Mouse (Mus musculus): ENCODE results near the gene Prpf38b. TPM values are rescaled to one million over a fixed set of nuclear protein-coding genes. Genes with fewer than 3 reads are reported as not detected.
"Not testable (repeated sequence)": the region's sequence is repeated elsewhere in the genome, so short reads cannot be mapped to it uniquely, and the experiment has no call there.

The Prpf38b gene
- polyA plus RNA-seq, 1 experiment from 2014 or later, result 54.4 TPM

DNA sequence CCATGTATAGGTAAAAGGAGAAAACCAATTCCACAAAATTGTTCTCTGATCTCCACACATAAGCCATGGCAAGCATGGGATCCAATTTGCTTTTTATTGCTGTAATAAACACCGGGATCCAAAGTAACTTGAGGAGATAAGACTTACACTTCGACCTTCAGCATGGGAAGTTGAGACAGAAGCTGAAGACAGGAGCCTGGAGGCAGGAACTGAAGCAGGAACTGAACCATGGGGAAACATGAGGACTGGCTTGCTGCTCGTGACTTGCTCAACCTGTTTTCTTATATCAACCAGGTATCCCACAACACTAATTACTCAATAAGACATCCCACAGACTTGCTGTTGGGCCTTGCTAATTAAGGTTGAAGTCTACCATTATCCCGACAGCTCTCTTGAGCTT, 18.6 kb downstream of the Prpf38b start:
- H3K9me3 ChIP-seq, result no peaks in the 10 kb centered on the region
- ATAC-seq (ENCODE audit: low FRiP score, low read depth), result no peak
- 79% methylated on average over 4 of the region's 4 CpGs for WGBS
- no peak overlapping the region for H3K27ac ChIP-seq (replicated peaks)
- no peaks in the 10 kb centered on the region for H3K36me3 ChIP-seq
- no peak overlapping the region for H3K4me2 ChIP-seq
- no peak overlapping the region for H3K9ac ChIP-seq
- no peaks in the 10 kb centered on the region for H3K4me1 ChIP-seq (replicated peaks)
- H3K4me3 ChIP-seq, result no peak overlapping the region
- no peaks in the 10 kb centered on the region for H3K27me3 ChIP-seq

DNA sequence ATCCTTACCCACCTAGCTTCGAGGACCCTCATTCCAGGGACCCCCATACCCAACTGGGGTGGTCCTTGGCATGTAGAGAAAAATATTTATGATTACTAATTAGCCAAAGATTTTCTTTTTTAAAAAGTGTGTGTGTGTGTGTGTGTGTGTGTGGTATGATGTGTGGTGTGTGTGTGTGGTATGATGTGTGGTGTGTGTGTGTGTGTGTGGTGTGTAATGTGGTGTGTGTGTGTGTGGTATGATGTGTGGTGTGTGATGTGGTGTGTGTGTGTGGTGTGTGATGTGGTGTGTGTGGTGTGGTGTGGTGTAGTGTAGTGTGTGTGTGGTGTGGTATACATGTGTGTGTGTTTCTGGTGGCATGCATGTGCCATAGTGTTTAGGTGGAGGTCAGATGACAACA, 19.4 kb downstream of the Prpf38b start:
- Histone ChIP-seq H3K36me3 (no peaks in the 10 kb centered on the region), H3K9me3 (no peaks in the 10 kb centered on the region), H3K4me2 (no peak overlapping the region), H3K27me3 (no peaks in the 10 kb centered on the region), H3K4me3 (no peak overlapping the region), H3K27ac (replicated peaks) (no peak overlapping the region), H3K4me1 (replicated peaks) (no peaks in the 10 kb centered on the region), H3K9ac (no peak overlapping the region)
- WGBS, result 84% methylated on average over 1 of the region's 1 CpGs
- no peak for ATAC-seq (ENCODE audit: low FRiP score, low read depth)

DNA sequence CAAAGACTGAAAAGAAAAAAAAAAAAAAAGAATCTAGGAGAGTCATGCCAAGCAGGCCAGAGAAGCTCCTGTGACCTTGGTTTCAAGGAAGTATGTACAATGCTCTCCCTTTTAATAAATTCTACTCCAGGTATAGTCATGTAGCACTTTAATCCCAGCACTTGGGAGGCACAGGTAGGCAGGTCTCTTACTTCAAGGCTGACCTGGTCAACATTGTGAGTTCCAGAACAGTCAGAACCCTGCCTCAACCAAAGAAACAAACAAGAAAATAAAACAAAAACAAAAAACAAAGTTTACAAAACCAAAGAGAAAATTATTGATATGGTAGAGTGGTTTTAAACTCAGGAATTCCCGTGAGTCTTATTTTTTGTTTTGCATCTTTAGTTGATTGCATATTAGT, 21.6 kb downstream of the Prpf38b start, which contains the start of gene Fndc7:
Gene Fndc7 (minus strand): TSS at position 101 of the 400 bp plus-strand sequence.
- H3K4me2 ChIP-seq, result no peak within 1 kb of the TSS
- no peak for ATAC-seq (ENCODE audit: low FRiP score, low read depth)
- peaks cover 7% of the 10 kb centered on the region; the same call in 1 of the 2 replicates for H3K4me1 ChIP-seq (replicated peaks)
- H3K4me3 ChIP-seq, result no peak within 1 kb of the TSS
- no peaks in the 10 kb centered on the region for H3K36me3 ChIP-seq
- no peaks in the 10 kb centered on the region for H3K9me3 ChIP-seq
- 91% methylated on average over 1 of the region's 1 CpGs for WGBS
- H3K9ac ChIP-seq, result no peak within 1 kb of the TSS
- no peaks in the 10 kb centered on the region for H3K27me3 ChIP-seq
- H3K27ac ChIP-seq (replicated peaks), result no peak within 1 kb of the TSS

DNA sequence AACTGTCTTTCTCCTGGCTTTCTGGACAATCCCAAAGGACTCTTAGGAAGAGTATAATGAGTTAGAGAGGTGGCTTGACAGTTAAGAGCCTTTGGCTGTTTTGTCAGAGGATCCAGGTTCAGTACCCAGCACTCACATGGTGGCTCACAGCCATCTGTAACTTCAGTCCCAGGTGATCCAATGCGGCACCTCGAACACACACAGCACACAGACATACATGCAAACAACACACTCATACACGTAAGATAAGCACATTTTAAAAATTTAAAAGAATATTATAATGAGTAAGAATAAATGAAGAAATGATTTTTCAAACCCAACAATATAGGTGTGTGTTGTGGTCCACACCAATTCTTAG, 23.9 kb downstream of the Prpf38b start:
- no peak overlapping the region for H3K4me3 ChIP-seq
- no peaks in the 10 kb centered on the region for H3K9me3 ChIP-seq
- no peak overlapping the region for H3K9ac ChIP-seq
- H3K4me1 ChIP-seq (replicated peaks), result peaks cover 7% of the 10 kb centered on the region; the same call in 1 of the 2 replicates
- H3K27me3 ChIP-seq, result no peaks in the 10 kb centered on the region
- no peaks in the 10 kb centered on the region for H3K36me3 ChIP-seq
- no peak for ATAC-seq (ENCODE audit: low FRiP score, low read depth)
- 95% methylated on average over 3 of the region's 3 CpGs for WGBS
- H3K4me2 ChIP-seq, result no peak overlapping the region
- no peak overlapping the region for H3K27ac ChIP-seq (replicated peaks)

DNA sequence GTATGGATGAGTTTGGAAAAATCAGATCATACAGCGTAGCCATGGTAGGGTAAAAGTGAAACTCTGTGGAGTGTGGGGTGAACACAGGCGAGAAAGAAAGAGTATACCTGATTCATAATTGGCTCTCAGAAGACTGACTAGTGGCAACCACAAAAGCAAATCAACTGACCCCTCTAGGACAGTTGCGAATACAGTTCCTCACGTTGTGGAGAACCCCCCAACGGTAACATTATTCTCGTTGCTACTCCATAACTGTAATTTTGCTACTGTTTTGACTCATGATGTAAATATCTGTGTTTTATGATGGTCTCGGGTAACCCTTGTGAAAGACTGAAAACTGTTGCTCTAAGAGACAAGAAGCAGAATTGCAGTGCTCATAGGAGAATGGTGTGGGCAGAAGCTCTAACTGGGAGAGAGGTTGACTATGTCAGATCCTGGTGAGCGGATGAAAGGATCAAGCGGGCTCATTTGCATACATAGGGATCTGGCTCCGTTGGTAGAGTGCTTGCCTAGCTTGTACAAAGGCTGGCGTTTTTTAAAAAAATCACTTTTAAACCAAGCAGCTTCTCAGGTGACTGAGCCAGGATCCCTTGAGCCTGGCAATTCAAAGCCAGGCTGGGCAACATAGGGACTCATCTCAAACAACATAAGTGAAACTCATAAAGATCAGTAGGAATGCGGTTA, 24.5 kb downstream of the Prpf38b start:
- Histone ChIP-seq H3K4me3 (no peak overlapping the region), H3K4me2 (no peak overlapping the region), H3K9me3 (no peaks in the 10 kb centered on the region), H3K27me3 (no peaks in the 10 kb centered on the region), H3K36me3 (no peaks in the 10 kb centered on the region), H3K9ac (no peak overlapping the region), H3K27ac (replicated peaks) (no peak overlapping the region), H3K4me1 (replicated peaks) (peaks cover 7% of the 10 kb centered on the region; the same call in 1 of the 2 replicates)
- 57% methylated on average over 12 of the region's 12 CpGs for WGBS
- no peak for ATAC-seq (ENCODE audit: low FRiP score, low read depth)

DNA sequence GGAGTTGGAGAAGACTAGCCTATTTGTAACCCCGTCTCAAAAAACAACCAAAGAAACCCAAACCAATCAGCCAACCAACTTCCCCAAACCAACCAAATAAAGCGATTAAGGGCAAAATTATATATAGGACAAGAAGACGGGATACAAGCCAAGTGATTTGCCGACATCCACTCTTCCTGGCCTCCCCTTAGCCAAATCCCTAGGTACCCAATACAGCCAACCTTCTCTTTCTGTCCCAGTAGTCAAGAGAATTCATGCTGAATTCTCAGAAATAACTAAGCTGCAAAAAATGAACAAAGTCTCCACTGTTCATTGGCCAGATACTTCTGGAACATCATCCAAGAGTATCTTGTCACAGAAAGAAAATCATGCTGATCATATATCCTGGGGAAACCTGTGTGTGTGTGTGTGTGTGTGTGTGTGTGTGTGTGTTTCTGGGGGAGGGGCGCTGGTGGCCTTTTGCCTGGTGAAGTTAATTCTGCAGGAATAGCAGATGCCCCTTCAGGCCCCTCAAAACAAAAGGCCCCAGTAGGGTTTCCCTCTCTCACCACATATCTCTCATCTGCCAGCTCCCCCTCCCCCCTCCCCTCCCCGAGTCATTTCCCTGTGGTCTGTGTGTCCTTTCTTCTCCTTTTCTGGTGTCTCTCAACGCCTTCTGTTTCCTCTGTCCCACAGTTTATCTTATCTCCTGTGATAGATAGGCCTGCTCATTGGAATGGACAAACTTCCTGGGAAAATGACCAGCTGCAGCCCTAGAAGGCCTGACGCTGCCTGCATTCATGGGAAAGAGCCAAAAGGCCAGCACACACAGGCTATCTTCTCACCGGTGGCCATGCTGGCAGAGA, 25.6 kb downstream of the Prpf38b start:
- ATAC-seq (ENCODE audit: low FRiP score, low read depth), result 0 out of 2 replicates have a peak, but pooled peaks have one; percentile 48
- no peak overlapping the region for H3K27ac ChIP-seq (replicated peaks)

DNA sequence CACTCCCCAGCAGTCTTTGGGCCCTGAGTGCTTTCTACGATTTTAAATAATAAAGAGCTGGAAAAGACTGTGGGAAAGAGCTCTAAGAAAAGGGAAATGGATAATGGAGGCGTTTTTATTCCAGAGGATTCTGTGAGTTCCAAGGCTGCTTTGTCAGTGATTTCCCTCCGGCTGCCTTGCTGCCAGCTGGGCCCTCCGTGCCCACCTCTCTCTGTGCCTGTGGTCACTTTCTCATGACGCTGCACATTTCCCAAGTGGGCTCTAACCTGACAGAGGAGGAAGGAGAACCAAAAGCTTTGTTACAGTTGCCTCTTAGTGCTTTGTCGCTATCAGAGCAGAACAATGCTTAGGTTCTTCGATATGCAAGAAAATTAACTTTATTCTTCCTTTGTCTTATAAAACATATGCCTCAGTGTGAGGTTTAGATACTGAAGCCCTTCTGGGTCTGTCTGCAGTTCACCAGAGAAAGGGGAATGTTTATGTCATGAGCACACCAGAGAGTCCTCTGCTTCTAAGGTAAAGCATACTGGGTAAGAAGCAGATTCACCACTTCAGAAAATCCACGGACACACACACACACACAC, 26.7 kb downstream of the Prpf38b start:
- H3K9ac ChIP-seq, result no peak overlapping the region
- no peak overlapping the region for H3K4me3 ChIP-seq
- H3K36me3 ChIP-seq, result no peaks in the 10 kb centered on the region
- H3K4me1 ChIP-seq (replicated peaks), result peaks cover 13% of the 10 kb centered on the region
- WGBS, result 38% methylated on average over 8 of the region's 8 CpGs
- ATAC-seq (ENCODE audit: low FRiP score, low read depth), result no peak
- H3K4me2 ChIP-seq, result no peak overlapping the region
- 0 out of 2 replicates have a peak overlapping the region, but pooled peaks have one; percentile 51 for H3K27ac ChIP-seq (replicated peaks)
- no peaks in the 10 kb centered on the region for H3K27me3 ChIP-seq
- no peaks in the 10 kb centered on the region for H3K9me3 ChIP-seq

More for the DNA sequence above, 25.6 kb downstream of the Prpf38b start:
- Histone ChIP-seq H3K9me3 (no peaks in the 10 kb centered on the region), H3K4me2 (no peak overlapping the region), H3K27me3 (no peaks in the 10 kb centered on the region), H3K4me3 (no peak overlapping the region), H3K9ac (no peak overlapping the region), H3K36me3 (no peaks in the 10 kb centered on the region), H3K4me1 (replicated peaks) (peaks cover 11% of the 10 kb centered on the region)
- 43% methylated on average over 9 of the region's 9 CpGs for WGBS

DNA sequence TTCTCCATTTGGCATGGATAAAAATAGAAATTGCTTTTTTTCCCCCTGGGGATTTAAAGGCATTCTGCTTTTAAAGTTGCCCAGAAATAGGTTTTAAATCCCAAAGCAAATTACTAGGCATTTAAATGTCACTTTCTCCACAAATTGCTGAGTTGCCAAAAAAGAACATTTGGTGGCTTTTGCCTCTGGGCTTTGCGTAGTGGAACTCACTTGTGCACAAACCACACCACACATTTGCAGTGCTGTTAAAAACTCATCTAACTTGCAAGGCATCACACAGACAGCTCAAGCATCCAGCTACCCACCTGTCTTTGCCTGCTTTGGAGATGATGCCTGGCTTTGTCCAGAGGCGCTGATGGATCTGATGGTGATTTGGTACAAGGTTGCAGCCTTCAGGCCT, 28.5 kb downstream of the Prpf38b start:
- H3K27ac ChIP-seq (replicated peaks), result no peak overlapping the region
- H3K9me3 ChIP-seq, result no peaks in the 10 kb centered on the region
- no peak overlapping the region for H3K4me2 ChIP-seq
- H3K9ac ChIP-seq, result no peak overlapping the region
- ATAC-seq (ENCODE audit: low FRiP score, low read depth), result no peak
- no peaks in the 10 kb centered on the region for H3K27me3 ChIP-seq
- H3K4me1 ChIP-seq (replicated peaks), result peaks cover 13% of the 10 kb centered on the region
- H3K36me3 ChIP-seq, result no peaks in the 10 kb centered on the region
- H3K4me3 ChIP-seq, result no peak overlapping the region
- WGBS, result 72% methylated on average over 2 of the region's 2 CpGs

DNA sequence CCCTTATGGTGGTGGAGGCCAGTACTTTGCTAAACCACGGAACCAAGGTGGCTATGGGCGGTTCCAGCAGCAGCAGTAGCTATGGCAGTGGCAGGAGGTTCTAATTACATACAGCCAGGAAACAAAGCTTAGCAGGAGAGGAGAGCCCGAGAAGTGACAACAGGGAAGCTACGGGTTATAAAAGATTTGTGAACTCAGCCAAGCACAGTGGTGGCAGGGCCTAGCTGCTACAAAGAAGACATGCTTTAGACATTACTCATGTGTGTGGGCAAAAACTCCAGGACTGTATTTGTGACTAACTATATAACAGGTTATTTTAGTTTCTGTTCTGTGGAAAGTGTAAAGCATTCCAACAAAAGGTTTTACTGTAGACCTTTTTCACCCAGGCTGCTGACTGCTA, 29.7 kb downstream of the Prpf38b start:
- peaks cover 13% of the 10 kb centered on the region for H3K4me1 ChIP-seq (replicated peaks)
- H3K4me2 ChIP-seq; H3K9ac ChIP-seq; H3K36me3 ChIP-seq; ATAC-seq (ENCODE audit: low FRiP score, low read depth); H3K9me3 ChIP-seq; H3K4me3 ChIP-seq; H3K27ac ChIP-seq (replicated peaks); H3K27me3 ChIP-seq: not testable (repeated sequence)
- WGBS, result 23% methylated on average over 4 of the region's 4 CpGs

DNA sequence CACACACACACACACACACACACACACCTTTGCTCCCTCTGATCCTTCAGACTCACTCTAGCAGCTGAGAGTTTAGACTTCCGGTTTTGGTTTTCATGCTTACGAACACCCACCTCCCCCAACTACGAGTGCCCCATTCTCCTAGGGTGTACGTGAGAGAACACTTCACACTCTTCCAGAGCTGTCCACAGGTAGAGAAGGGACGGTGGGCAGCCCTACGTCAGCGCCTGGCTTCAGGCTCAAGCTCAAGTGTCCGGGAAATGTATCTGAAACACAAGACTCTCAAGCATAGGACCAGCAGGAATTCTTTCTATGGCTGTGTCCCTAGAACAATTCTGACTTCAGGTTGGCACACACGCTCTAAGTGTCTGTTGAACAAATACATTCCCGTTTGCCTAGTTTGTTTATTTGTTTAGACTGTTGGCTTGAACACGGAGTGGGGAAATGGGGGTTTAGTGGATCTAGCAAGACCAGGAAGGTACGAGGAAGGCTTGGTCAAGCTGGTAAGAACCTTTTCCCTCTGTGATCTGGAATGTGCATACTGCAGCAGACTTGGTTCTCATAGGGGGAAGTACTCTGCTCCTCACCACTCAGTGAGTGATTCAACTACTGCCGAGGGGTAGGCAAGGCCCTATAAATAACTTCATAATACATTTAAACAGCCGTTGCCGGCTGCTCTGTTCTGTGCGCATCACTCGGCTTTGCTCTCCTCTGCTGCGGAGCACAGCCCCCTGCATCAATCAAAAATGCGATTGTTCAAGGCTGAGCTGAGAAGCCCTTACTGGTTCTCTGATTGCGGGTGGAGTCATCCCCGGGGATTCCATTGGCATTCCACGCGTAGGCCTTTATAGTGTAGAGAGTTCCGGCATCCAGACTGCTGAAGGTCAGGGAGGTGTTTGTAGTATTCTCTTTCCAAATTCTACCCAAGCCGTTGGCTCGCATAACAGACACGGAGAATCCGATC, 30.7 kb downstream of the Prpf38b start:
- H3K4me3 ChIP-seq, result no peak overlapping the region
- WGBS, result 55% methylated on average over 28 of the region's 28 CpGs
- no peaks in the 10 kb centered on the region for H3K27me3 ChIP-seq
- H3K9me3 ChIP-seq, result no peaks in the 10 kb centered on the region
- no peak overlapping the region for H3K9ac ChIP-seq
- peaks cover 6% of the 10 kb centered on the region; the same call in 1 of the 2 replicates for H3K4me1 ChIP-seq (replicated peaks)
- ATAC-seq (ENCODE audit: low FRiP score, low read depth), result peak; percentile 59; the same call in 1 of the 2 replicates
- H3K36me3 ChIP-seq, result no peaks in the 10 kb centered on the region
- peak overlapping the region; percentile 26 for H3K4me2 ChIP-seq
- H3K27ac ChIP-seq (replicated peaks), result no peak overlapping the region

DNA sequence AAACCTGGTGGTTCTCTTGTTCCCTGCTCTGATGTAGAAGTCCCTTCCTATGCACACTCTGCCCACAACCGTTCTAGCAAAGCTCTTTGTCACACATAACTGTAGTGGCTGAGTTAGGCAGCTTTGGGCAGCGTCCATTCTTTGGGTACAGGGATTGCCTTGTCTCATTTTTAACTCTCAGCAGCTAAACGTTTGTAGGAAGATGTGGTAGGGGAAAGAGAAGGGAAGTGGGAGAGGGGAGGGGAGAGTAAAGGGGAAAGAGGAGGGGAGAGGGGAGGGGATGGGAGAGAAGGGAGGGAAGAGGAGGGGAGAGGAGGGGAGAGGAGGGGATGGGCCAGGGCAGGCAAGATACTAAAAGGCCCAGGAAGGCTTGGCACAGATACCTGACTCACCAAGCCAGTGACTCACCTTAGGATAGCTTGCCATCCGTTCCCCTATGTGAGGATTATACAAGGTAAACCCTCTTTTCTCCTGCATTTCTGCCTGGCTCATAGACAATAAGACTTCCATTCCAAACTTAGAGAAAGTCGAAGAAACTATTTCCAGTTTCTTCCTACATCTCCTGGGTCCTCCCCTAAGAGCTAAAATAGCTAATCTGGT, 31.6 kb downstream of the Prpf38b start:
- H3K9me3 ChIP-seq, result no peaks in the 10 kb centered on the region
- WGBS, result 68% methylated on average over 5 of the region's 5 CpGs
- H3K27ac ChIP-seq (replicated peaks), result no peak overlapping the region
- H3K27me3 ChIP-seq, result no peaks in the 10 kb centered on the region
- peaks cover 6% of the 10 kb centered on the region; the same call in 1 of the 2 replicates for H3K4me1 ChIP-seq (replicated peaks)
- no peaks in the 10 kb centered on the region for H3K36me3 ChIP-seq
- no peak overlapping the region for H3K4me3 ChIP-seq
- no peak overlapping the region for H3K9ac ChIP-seq
- H3K4me2 ChIP-seq, result no peak overlapping the region
- no peak for ATAC-seq (ENCODE audit: low FRiP score, low read depth)
